Mouse (Mus musculus): ENCODE data around the gene Slc22a23. TPM values are rescaled to one million over a fixed set of nuclear protein-coding genes. Genes with fewer than 3 reads are reported as not detected.

Gene Slc22a23
- total RNA-seq, 1 experiment from 2014 or later = 14.1 TPM

DNA sequence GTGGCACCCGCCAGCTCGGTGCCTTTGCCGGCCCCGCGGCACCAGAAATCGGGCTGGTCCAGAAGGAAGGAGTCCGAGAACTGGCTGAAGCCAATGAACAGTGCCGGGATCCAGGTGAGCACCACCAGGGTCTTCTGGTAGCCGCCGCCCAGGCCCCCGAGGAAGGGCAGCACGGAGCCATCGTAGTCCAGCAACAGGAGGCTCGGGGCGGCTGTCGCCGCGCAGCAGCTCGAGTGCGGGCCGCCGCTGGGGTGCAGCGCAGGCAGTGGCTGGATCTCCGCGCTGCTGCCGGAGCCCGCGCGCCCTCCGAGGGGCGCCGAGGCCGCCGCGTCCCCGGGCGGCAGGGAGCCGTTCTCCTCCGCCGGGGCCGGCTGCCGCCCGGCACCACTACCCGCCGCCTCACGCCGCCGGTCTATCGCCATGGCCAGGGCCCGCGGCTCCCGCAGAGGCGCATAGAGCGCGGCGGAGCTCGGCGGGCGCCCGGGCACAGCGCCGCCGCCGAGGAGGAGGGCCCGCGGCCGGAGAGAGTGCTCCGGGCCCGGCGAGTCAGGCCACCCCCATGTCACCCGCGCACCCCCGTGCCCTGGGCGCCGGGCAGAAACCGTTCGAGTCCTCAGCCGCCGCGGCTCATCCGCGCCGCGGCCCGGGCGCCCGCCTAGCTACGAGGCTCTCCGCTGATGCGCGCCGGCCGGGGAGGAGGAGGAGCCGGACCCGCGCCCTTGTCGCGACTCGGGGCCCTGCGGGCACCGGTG is 430 bp downstream of the Slc22a23 start:
- ATAC-seq (replicated peaks; ENCODE audit: low read depth, poor library complexity, severe bottlenecking) = no peak

DNA sequence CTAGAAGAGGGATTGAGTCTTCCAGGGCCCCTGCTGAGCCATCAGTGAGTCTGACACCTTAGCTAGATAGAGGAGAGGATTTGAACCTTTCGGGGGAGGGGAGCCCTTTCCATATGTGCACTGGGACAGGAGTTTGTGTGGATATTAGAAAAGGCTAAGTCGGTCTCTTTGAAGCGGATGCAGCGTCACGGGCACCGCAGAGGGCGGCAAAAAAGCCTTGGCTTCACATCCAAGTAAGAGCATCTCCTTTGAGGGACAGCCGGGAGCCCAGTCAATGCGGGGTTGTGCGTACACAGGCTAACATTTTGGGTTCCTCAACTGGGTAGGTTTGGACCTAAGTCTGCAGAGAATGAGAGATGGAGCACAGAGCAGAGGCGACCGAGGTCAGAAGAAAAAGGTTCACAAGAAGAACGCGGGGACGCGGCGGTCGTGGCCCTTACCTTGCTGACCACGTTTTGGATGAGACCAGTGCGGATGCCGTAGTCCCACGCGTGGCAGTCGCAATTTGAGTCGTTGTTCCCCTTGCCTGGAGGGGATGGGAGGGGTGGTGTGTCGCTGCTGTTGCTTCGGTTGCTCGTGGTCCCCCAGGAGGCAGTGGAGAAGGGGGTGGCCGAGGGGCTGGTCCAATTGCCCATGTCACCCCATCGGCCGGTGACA is 1.1 kb downstream of the Slc22a23 start:
- peak; percentile 16; the same call in 1 of the 2 replicates for ATAC-seq (replicated peaks; ENCODE audit: low read depth, poor library complexity, severe bottlenecking)

DNA sequence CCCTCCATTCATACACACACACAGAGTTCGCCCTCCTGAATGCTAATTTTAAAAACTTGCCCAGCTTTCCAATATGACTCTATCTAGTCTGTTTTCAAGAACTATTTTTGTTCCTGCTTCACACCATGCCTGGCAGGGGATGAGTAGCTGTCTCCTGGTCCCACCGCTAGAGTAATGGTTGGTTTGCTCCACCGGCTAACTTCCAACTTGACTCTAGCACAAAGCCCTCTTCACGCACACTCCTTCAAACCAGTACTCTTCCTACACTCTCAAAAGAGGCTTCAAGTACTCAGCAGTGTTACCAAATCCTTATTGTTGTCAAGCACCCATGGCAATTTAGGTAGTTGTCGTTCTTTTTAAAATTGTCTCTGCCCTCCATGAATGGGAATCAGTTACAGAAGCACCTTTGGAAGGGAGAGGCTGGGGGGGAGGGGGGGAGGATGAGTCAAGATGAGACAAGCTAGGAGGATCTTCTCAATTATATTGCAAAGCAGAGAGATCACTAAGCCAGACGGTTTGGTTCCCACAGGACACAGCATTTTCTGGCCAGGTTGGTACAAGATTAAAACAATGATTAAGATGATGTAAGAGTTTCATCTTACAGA is 2.6 kb downstream of the Slc22a23 start:
- no peak for ATAC-seq (replicated peaks; ENCODE audit: low read depth, poor library complexity, severe bottlenecking)

DNA sequence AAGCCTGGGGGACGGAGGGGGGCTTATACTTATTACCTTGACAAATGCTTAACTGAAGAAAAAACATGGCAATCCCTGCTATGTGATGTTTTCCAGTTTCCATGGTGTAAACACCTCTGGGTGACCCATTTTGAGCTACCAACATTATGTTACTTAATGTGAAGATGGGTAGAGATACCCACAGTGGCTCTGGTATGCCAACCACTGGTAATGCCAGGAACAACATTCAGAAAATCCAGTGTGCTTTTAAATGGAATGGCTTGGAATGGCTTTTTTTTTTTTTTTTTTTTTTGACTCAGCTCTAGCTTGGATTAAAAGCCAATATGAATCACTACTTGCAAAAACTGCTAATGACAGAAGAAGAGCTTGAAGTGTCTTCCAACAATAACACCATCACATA is 8.1 kb downstream of the Slc22a23 start:
- ATAC-seq (replicated peaks; ENCODE audit: low read depth, poor library complexity, severe bottlenecking) = no peak

DNA sequence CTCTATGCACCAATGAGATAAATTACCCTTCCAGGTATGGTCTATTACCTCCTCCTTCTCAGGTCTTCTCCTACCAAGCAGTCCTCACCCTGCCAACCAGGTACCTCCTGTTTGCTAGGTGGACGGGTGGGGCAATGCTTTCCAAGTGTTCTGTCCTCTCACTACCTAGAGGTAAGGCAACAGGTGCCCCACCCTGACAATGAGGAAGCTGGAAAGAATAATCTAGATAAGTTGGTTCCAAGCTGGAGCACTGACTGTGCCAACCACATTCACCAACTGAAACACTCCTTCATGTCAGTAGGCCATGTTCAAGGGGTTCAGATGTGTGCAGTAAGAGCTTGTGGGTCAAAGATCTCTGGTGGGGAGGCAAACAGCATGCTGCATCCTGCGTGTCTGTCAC is 10.1 kb downstream of the Slc22a23 start:
- ATAC-seq (replicated peaks; ENCODE audit: low read depth, poor library complexity, severe bottlenecking) = no peak

DNA sequence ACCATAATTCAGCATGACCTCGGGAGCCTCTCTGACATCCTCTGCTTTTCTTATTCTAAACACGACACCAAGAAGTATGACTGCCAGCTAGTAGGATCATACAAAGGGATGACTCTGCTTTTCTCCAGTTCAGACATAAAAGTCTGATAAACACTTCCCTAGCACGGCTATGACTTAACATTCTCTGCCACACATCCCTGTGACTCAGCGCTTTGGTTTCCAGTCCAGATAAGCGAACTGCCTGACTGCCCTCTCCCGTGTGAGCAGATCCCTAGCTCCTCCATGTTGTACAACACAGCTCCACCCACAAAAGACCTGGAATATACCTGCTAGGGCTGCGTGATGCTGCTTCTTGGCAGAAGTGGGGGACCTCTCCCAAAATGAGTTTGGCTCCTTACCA is 12.2 kb downstream of the Slc22a23 start:
- ATAC-seq (replicated peaks; ENCODE audit: low read depth, poor library complexity, severe bottlenecking) = peak; percentile 91

DNA sequence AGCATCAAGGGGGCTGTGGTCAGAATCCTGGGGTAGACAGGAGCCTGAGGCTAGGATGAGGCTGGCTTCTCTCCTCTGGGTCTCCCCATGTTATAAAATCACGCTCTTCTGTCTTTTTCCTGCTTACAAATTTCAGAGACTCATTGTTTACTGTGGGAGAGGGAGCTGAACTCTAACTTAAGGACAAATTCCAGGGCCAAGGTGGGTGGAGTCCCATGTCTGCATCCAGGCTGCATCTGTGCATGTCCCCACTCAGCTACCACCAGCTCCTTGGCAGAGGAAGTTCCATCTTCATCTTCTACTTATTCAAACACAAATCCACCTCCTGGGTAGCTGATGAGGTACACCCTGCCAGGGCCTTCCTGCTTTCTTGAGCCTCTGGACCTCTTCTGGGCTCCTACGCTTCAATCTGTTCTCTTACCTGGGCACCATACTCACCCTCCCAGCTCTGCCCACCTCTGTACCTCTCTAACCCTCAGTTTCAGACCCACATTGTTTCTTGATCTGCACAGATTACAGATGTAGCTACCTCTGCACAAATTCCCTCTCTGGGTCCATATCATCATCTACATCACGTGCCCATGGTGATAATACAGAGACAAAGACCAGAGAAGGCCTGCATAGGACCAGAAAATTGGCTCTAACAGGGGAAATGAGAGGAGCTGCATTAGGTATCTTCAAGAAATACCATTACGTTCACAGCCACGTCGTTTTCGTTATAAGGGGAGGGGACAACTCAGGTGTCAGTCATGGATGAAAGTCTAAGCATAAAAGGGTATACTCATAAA is 13.4 kb downstream of the Slc22a23 start:
- ATAC-seq (replicated peaks; ENCODE audit: low read depth, poor library complexity, severe bottlenecking) = no peak

DNA sequence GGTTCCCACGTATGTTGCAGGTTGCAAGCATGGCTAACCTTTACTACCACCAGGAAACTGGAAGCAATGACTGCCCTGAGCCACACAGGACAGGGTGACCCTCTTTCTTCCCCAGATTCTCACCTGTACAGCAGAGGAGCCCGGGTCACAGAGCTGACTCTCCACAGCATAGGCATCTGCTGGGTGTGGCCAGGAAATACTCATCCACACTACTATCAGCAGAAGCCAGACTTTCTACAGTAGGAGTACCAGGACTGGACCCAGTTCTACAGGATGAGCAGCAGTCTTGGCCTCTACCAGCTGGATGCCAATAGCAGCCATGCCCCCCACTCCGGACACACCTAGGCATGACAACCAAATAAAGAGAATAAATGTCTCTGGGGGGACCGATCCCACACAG is 15.4 kb downstream of the Slc22a23 start:
- ATAC-seq (replicated peaks; ENCODE audit: low read depth, poor library complexity, severe bottlenecking) = no peak

DNA sequence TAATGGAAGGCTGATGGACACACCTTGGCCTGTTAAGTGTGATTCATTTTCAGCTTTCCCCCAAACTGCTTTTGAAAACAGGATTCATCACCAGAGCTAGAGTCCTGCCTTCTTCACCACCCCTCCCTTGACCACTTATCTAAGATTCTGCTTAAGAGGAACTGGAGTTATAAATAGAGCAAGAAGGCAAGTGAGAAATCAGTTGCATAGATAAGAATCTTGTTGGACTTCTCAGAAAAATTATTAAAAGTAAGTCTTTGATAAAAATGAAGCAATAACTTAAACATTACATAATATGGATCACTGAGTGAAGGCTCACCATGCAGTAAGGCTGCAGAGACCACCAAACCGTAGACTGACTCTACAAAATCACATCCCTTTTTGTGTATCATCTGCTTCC is 18.0 kb downstream of the Slc22a23 start:
- no peak; the same call in 1 of the 2 replicates for ATAC-seq (replicated peaks; ENCODE audit: low read depth, poor library complexity, severe bottlenecking)

DNA sequence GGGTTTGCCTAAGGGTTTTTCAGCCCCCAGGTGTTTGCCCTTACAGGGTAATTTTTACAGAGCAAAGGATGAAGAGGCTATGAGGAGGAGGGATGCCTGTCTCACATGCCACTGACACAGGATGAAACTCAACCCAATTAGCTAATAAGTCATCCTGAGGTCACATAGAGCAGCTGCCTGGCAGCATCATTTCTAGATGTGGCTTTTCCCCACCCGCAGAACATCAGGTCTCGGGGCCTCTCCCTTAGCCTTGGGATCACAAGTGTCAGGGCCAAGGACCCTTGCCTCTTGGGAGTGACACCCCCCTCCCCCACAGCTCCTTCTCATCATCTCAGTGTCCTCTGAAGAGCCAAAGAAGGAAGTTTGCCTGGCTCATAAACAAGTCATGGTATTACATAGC is 21.6 kb downstream of the Slc22a23 start:
- ATAC-seq (replicated peaks; ENCODE audit: low read depth, poor library complexity, severe bottlenecking) = no peak

DNA sequence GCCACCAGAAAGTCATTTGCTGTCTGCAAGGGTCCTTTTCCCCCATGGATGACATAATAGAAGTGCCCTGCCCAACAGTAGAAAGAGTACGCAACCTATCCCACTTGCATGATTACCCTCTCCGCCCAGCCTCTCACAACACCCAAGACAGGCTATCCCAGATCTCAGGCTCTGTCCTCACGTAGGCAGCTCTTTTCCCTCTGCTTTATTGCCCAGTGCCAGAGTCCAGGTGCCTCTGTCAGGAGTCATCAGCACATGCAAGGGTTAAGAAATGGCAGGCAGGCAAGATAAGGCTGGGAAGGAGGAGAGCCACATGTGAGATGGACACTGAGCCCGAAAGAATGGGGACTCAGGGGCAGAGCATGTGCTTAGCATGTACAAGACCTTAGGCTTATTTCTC is 24.5 kb downstream of the Slc22a23 start:
- ATAC-seq (replicated peaks; ENCODE audit: low read depth, poor library complexity, severe bottlenecking) = no peak

DNA sequence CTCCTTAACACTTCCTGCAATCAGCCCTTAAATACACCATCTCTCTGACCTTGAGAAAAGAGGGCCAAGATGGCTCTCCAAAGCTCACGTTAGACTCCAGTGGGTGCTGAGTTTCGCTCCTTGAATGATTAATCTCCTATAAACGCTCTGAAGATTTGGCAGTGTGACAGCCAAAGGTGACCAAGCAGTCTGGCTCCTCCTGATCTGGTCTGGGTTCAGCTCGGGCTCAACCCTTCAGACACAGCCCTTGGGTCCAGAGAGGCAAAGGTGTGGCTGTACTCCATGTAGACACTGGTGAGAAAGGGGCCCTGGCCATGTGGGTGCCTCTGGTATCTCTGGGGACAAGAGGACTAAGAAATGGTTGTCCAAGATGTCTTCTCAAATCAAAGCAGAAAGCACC is 27.9 kb downstream of the Slc22a23 start:
- ATAC-seq (replicated peaks; ENCODE audit: low read depth, poor library complexity, severe bottlenecking) = no peak

DNA sequence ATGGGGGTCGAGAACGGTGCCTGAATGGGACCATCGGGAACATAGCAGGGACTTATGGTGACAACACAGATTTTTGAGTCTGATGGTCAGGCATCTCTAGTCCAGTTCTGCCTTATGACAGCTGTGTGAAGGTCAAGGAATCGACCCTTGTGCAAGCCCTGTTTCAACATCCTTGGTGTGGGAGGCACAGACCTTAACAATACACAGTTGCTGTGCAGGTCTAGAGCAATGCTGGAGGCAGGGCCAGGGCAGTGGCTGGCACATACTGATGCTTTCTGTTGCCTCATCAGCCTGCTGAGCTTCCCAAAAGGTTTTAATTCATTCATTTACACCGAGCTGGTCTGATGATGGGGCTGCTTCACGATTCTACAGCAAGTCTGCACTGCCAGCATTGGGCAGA is 28.5 kb downstream of the Slc22a23 start:
- no peak for ATAC-seq (replicated peaks; ENCODE audit: low read depth, poor library complexity, severe bottlenecking)

DNA sequence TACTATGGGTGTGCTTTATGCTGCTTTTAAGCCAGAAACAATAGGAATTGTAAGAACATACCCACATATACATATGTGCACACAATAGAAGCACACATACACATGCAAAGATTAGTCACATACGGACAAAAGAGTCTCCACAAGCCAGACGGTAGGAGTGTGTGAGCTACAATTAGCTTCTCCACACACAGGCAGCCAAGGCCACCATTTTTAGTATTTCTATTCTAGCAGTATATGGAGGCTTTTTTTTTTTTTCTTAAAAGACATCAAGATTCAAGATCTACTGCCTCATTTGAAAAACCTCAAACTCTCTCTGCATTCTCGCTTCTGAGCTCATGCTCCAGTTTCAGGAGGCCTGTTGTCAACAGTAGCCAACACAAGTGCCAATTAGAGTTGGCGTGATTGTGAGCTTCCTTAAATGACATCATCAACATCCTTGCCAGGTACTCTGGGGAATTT is 31.9 kb downstream of the Slc22a23 start:
- ATAC-seq (replicated peaks; ENCODE audit: low read depth, poor library complexity, severe bottlenecking) = no peak

DNA sequence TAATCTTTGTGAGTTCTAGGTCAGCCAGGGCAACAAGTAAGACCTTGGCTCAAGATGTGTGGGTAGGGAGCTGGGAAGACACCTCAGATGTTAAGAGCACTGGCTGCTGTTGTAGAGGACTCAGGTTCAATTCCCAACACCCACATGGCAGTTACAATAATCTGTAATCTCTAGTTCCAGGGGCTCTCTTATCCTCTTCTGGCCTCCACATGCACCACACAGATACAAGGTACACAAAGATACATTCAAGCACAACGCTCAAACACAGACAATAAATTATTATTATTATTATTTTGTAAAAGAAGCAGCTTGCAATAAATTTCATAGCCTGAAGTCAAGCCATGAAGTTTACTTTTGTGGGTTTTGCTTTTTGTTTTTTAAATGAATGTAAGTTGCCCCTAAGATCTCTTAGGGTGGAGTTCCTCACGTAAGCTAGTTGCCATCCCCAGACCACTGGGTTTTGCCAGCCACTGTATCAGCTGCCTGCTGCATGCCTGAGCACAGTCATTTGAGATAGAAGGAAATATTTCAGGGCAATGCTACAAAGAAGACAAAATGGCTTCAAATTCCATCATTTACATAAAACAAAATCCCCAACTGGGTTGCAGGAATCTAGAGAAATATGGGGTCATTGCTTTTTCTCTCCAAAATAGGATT is 32.5 kb downstream of the Slc22a23 start:
- peak; percentile 69; the same call in 1 of the 2 replicates for ATAC-seq (replicated peaks; ENCODE audit: low read depth, poor library complexity, severe bottlenecking)

DNA sequence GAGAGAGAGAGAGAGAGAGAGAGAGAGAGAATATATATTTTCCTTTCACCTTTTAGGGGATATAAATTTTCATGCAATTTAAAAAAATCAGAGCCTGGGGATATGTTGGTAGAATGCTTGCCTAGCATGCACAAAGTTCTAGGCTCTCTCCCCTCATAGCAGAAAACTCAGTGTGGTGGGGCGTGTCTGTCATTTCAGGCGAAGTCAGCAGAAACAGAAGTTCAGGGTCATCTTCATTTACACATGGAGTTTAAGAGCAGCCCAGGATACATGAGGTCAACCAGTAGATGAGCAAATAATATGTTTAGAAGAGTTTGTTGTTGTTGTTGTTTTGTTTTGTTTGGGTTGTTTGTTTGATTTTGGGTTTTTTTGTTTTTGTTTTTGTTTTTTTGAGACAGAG is 33.4 kb downstream of the Slc22a23 start:
- no peak for ATAC-seq (replicated peaks; ENCODE audit: low read depth, poor library complexity, severe bottlenecking)

DNA sequence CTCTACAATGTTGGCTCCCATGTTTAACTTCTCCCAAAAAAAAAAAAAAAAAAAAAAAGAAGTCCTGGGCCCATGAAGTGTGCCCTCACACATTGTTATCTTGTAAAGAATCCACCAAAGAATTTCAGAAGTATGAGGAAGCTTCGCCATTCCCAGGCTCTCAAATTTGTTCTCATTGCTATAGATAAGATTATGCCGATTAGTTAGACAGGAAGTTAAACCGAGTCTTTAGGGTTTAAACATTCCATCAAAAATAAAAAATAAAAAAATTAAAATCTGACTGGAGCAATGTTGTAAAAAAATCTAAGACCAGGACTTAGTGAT is 36.4 kb downstream of the Slc22a23 start:
- no peak for ATAC-seq (replicated peaks; ENCODE audit: low read depth, poor library complexity, severe bottlenecking)

DNA sequence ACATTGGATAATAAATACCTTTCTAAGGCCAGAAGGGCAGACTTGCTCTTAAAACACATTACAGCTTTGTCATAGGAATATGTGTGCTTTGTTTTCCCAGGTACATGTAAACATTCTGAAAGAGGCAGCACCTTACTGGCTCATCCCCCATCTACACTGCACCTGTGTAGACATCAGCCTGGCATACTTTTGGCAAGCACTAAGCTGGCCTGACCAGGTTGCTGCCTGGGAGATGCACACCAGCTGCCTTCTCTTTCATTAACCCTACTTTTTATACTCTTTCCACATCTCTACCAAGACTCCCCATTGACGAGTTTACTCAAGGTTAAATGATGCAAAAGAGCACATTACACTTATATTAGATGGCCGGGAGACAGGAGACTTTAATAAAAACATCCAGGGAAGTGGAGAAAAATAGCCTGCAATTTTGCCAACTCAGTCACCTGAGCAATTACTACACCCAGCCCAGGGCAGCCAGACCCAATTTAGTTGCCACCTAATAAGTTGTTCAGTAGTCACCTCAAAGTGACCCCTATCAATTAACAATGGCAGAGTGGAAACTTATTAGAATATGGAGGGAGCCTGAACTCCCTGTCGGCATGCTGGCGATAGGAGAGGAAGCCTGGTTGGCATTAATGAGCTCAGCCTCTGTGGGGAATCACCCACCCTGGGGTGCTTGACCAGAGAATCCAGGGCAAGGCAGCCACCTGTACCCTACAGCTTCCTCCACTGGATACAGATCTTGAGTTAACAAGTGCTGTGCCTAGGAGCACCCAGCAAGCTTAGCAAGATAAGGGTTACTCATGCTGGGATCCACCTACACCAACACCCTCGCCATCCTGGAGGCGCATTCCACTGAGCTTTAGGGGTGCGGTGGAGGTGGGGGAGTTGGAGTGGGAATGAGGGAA is 37.0 kb downstream of the Slc22a23 start:
- ATAC-seq (replicated peaks; ENCODE audit: low read depth, poor library complexity, severe bottlenecking) = no peak

DNA sequence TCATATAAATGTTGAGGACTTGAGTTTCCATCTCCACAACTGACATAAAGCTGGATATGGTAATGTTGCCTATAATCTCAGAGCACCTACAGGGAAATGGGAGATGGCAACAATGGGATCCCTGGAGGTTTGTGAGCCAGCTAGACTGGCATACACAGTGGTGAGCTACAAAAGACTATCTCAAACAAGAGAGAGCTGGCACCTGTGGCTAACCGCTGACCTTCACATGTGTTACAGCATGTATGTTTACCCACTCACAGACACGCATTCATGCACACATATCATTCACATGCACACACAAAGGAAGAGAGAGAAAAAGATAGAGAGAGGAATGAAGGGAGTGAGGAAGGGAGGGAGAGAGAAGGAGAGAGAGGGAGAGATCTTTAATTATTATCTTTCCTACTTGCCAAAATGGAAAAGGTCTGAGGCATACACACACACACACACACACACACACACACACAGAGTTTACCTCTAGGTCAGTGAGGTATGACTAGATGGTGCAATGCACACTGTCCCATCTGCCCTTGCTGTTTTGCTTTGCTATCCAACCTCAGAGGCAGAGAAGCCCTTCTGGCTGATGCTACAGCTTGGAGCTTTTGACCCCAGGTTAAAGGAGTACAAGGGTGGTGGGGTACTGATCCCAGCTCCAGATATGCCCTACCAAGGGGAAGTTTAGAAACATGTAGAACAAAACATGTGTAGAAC is 38.9 kb downstream of the Slc22a23 start:
- no peak for ATAC-seq (replicated peaks; ENCODE audit: low read depth, poor library complexity, severe bottlenecking)

Data from common myeloid progenitor, adult 5-6 weeks (primary cell).